Mouse (Mus musculus) neural tube, postnatal 0 days (tissue): ENCODE measurements around the gene Gm3404. TPM values are rescaled to one million over a fixed set of nuclear protein-coding genes. Genes with fewer than 3 reads are reported as not detected.

ENCODE experiments used
- polyA plus RNA-seq: library from polyadenylated mRNA; unstranded; fragments of >200 nt; fragmentation: Nextera tagmentation; extraction: Ambion mirVana; gene quantifications from 2 replicates; pipeline ENCODE4 v1.2.1, GENCODE M21; 2015

The Gm3404 gene
- polyA plus RNA-seq = not detected in 2 replicates

DNA sequence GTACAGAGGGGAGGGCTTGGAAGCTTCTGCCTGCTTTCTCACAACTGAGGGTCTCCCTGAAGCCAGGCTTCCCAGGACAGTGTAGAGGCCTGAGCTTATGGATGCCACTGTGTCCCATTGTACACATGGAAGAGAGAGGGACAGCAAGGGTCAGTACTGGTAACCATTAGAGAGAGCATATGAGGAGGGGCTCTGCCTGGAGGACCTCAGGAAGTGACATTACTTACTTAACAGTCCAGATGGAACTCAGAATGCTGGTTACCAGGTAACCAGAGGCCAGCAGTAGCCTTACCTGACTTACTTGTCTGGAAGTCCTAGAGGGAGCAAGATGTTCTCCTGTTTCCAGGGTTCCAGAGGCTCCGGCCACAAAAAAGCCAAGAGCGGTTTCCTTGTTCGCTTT is at the start of gene Gm3404:
Gene Gm3404 (plus strand): TSS at position 301 of the 400 bp plus-strand sequence.

DNA sequence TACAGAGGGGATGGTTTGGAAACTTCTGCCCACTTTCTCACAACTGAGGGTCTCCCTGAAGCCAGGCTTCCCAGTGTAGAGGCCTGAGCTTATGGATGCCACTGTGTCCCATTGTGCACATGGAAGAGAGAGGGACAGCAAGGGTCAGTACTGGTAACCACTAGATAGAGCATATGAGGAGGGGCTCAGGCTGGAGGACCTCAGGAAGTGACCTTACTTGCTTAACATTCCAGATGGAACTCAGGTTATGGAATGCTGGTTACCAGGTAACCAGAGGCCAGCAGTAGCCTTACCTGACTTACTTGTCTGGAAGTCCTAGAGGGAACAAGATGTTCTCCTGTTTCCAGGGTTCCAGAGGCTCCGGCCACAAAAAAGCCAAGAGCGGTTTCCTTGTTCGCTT is 43.9 kb upstream of the Gm3404 start, which contains the start of gene Gm6408:
Gene Gm6408 (plus strand): TSS at position 301 of the 400 bp plus-strand sequence.

GRCm38 (mm10) chr5:146491063-146491462 is 34.5 kb upstream of the Gm3404 start, which contains the start of gene Gm6370:
TSS of gene Gm6370 (plus strand) at chr5:146491363.

GRCm38 (mm10) chr5:146502099-146502498 is 23.5 kb upstream of the Gm3404 start, which contains the start of gene 4930449I24Rik:
TSS of gene 4930449I24Rik (plus strand) at chr5:146502399.

GRCm38 (mm10) chr5:146513823-146514222 is 11.8 kb upstream of the Gm3404 start, which contains the start of gene Gm3402:
TSS of gene Gm3402 (plus strand) at chr5:146514123.

DNA sequence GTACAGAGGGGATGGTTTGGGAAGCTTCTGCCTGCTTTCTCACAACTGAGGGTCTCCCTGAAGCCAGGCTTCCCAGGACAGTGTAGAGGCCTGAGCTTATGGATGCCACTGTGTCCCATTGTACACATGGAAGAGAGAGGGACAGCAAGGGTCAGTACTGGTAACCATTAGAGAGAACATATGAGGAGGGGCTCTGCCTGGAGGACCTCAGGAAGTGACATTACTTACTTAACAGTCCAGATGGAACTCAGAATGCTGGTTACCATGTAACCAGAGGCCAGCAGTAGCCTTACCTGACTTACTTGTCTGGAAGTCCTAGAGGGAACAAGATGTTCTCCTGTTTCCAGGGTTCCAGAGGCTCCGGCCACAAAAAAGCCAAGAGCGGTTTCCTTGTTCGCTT is 11.7 kb downstream of the Gm3404 start, which contains the start of gene Gm3409:
Gene Gm3409 (plus strand): TSS at position 301 of the 400 bp plus-strand sequence.

GRCm38 (mm10) chr5:146555836-146556235 is 30.2 kb downstream of the Gm3404 start, which contains the start of gene Gm3415:
TSS of gene Gm3415 (plus strand) at chr5:146556136.

Other genes with a start within 250 kb of the Gm3404 start
- gene Wasf3, start 140.8 kb upstream of the Gm3404 start, polyA plus RNA-seq = 20.2 and 21.5 TPM in 2 replicates
- gene Gm6408, start 43.8 kb upstream of the Gm3404 start, polyA plus RNA-seq = not detected in 2 replicates
- not detected in 2 replicates for gene Gm6370, start 34.4 kb upstream of the Gm3404 start, polyA plus RNA-seq
- not detected in 2 replicates for gene 4930449I24Rik, start 23.4 kb upstream of the Gm3404 start, polyA plus RNA-seq
- gene Gm3402, start 11.7 kb upstream of the Gm3404 start, polyA plus RNA-seq = not detected in 2 replicates
- gene Gm3409, start 11.8 kb downstream of the Gm3404 start, polyA plus RNA-seq = not detected in 2 replicates
- gene Gm3415, start 30.3 kb downstream of the Gm3404 start, polyA plus RNA-seq = not detected in 2 replicates
- gene Gpr12, start 59.4 kb downstream of the Gm3404 start, polyA plus RNA-seq = 26.6 and 31.3 TPM in 2 replicates